Mouse (Mus musculus) heart, postnatal 0 days (tissue): Measurements from ENCODE around the gene Gm12789. TPM values are rescaled to one million over a fixed set of nuclear protein-coding genes. Genes with fewer than 3 reads are reported as not detected.
"Not testable (repeated sequence)": the region's sequence is repeated elsewhere in the genome, so short reads cannot be mapped to it uniquely, and the experiment has no call there.

Source experiments
- ATAC-seq: fragments of 200-750 bp; cut with Nextera tagmentation; 2 replicates; pipeline ENCODE4 v1.8.0; 2017; ENCODE audit warnings: low read depth, moderate number of reproducible peaks, moderate library complexity; ENCODE audit not compliant: insufficient read depth
- DNase-seq: peaks from one replicate; pipeline ENCODE4 v3.0.0-alpha.2; 2016; ENCODE audit warnings: low spot score
- H3K27ac ChIP-seq: fragments of 300-500 bp; sonication (generic); 2 replicates; pipeline ENCODE4 v1.5.1; 2014; ENCODE audit warnings: low read depth, mild to moderate bottlenecking
- H3K27me3 ChIP-seq: fragments of 300-500 bp; sonication (generic); 2 replicates; pipeline ENCODE4 v1.6.1; 2014; ENCODE audit warnings: low read length, mixed read lengths; ENCODE audit not compliant: control insufficient read depth, insufficient read depth
- H3K36me3 ChIP-seq: fragments of 300-500 bp; sonication (generic); replicated peaks from 2 replicates; pipeline ENCODE4 v1.6.1; 2014; ENCODE audit warnings: low read length, mixed read lengths; ENCODE audit not compliant: control insufficient read depth, insufficient read depth
- H3K4me1 ChIP-seq: fragments of 300-500 bp; sonication (generic); 2 replicates; pipeline ENCODE4 v1.6.1; 2014; ENCODE audit warnings: antibody characterized with exemption; ENCODE audit not compliant: control insufficient read depth, insufficient read depth
- H3K4me2 ChIP-seq: fragments of 300-500 bp; sonication (generic); 2 replicates; pipeline ENCODE4 v1.6.1; 2014; ENCODE audit warnings: low read depth, mild to moderate bottlenecking, low read length, moderate library complexity
- H3K4me3 ChIP-seq: fragments of 300-500 bp; sonication (generic); 2 replicates; pipeline ENCODE4 v1.5.1; 2014; ENCODE audit warnings: low read depth, low read length
- H3K9ac ChIP-seq: fragments of 300-500 bp; sonication (generic); replicated peaks from 2 replicates; pipeline ENCODE4 v1.6.1; 2014; ENCODE audit warnings: low read depth, low read length, mixed read lengths
- H3K9me3 ChIP-seq: fragments of 300-500 bp; sonication (generic); replicated peaks from 2 replicates; pipeline ENCODE4 v1.6.1; 2016; ENCODE audit warnings: low read length; ENCODE audit not compliant: control insufficient read depth
- CTCF ChIP-seq: IDR thresholded peaks from 2 replicates; pipeline ENCODE4 v1.5.1; 2016; ENCODE audit warnings: antibody characterized with exemption, control low read depth, low read depth
- EP300 ChIP-seq: IDR thresholded peaks from 2 replicates; pipeline ENCODE4 v1.6.1; 2016; ENCODE audit warnings: antibody characterized with exemption, low read depth
- WGBS: fragments of 180-500 bp; shearing (Covaris S2); extraction: QIAGEN DNeasy Blood & Tissue Kit; methylation state at CpG from one replicate; pipeline ENCODE4 v1.1.7; 2014; 5-methylcytosine and 5-hydroxymethylcytosine counted together
- polyA plus RNA-seq: library from polyadenylated mRNA; unstranded; fragments of >200 nt; fragmentation: Nextera tagmentation; extraction: Ambion mirVana; gene quantifications from 2 replicates; pipeline ENCODE4 v1.2.1, GENCODE M21; 2015
- total RNA-seq: library from RNA; depleted of rRNA; stranded (reverse); fragments of >200 nt; gene quantifications from 2 replicates; pipeline ENCODE4 v1.2.3, GENCODE M21; 2014; ENCODE audit warnings: low replicate concordance; rRNA removed

Gm12789 gene
- not detected in 2 replicates for total RNA-seq
- polyA plus RNA-seq, result not detected in 2 replicates

GRCm38 (mm10) chr4:101986326-101986725, at the start of gene Gm12789:
Gene Gm12789, plus strand, starts transcription at chr4:101986626.
- H3K4me1 ChIP-seq, DNase-seq, H3K9me3 ChIP-seq, H3K9ac ChIP-seq, H3K36me3 ChIP-seq, ATAC-seq, H3K4me3 ChIP-seq, H3K27ac ChIP-seq, H3K4me2 ChIP-seq, H3K27me3 ChIP-seq: not testable (repeated sequence)
- 77% methylated on average over 2 of the region's 2 CpGs for WGBS

- H3K27me3 ChIP-seq, ATAC-seq, H3K4me3 ChIP-seq, DNase-seq, H3K4me1 ChIP-seq, H3K27ac ChIP-seq, H3K4me2 ChIP-seq, H3K9ac ChIP-seq, H3K36me3 ChIP-seq, H3K9me3 ChIP-seq: not testable (repeated sequence)
- 62% methylated on average over 2 of the region's 2 CpGs for WGBS
These were observed 46.3 kb upstream of the Gm12789 start, which contains the start of gene Gm12794 for GRCm38 (mm10) chr4:101940107-101940506. Gene Gm12794, plus strand, starts transcription at chr4:101940407.

- H3K4me2 ChIP-seq, H3K4me3 ChIP-seq, H3K27me3 ChIP-seq, H3K36me3 ChIP-seq, H3K9ac ChIP-seq, H3K27ac ChIP-seq, H3K4me1 ChIP-seq, H3K9me3 ChIP-seq, DNase-seq, ATAC-seq: not testable (repeated sequence)
- WGBS, result 71% methylated on average over 1 of the region's 5 CpGs
These were observed 5.5 kb upstream of the Gm12789 start, which contains the start of gene Gm12790 for GRCm38 (mm10) chr4:101980949-101981348. Gene Gm12790, minus strand, starts transcription at chr4:101981049.

- no peaks in the 10 kb centered on the region for H3K4me1 ChIP-seq
- no peak for TF ChIP-seq CTCF
- TF ChIP-seq EP300, result no peak
- no peak overlapping the region for H3K4me2 ChIP-seq
- DNase-seq (no peak), ATAC-seq (no peak)
- no peak overlapping the region for H3K4me3 ChIP-seq
- H3K36me3 ChIP-seq, result no peaks in the 10 kb centered on the region
- H3K27ac ChIP-seq, result no peak overlapping the region
- H3K9ac ChIP-seq, result no peak overlapping the region
- H3K9me3 ChIP-seq, result no peaks in the 10 kb centered on the region
- H3K27me3 ChIP-seq, result no peaks in the 10 kb centered on the region
- WGBS, result 78% methylated on average over 5 of the region's 5 CpGs
These were observed 748 bp upstream of the Gm12789 start for GRCm38 (mm10) chr4:101985678-101986077.

- Histone ChIP-seq H3K4me1 (no peaks in the 10 kb centered on the region), H3K36me3 (no peaks in the 10 kb centered on the region), H3K27ac (no peak overlapping the region), H3K4me2 (no peak overlapping the region), H3K27me3 (no peaks in the 10 kb centered on the region), H3K4me3 (no peak overlapping the region), H3K9ac (no peak overlapping the region), H3K9me3 (no peaks in the 10 kb centered on the region)
- ATAC-seq, result no peak
- TF ChIP-seq EP300 (no peak), CTCF (no peak)
- 84% methylated on average over 5 of the region's 5 CpGs for WGBS
- DNase-seq, result no peak
These were observed 11.0 kb downstream of the Gm12789 start for GRCm38 (mm10) chr4:101997426-101997825.

GRCm38 (mm10) chr4:101998267-101998922, 12.0 kb downstream of the Gm12789 start:
- Histone ChIP-seq H3K27me3 (no peaks in the 10 kb centered on the region), H3K9ac (no peak overlapping the region), H3K36me3 (no peaks in the 10 kb centered on the region), H3K4me3 (no peak overlapping the region), H3K4me2 (no peak overlapping the region), H3K27ac (no peak overlapping the region), H3K4me1 (no peaks in the 10 kb centered on the region), H3K9me3 (no peaks in the 10 kb centered on the region)
- WGBS, result 34% methylated on average over 15 of the region's 15 CpGs
- DNase-seq (peak; percentile 58), ATAC-seq (no peak)
- TF ChIP-seq CTCF (peak; percentile 81), EP300 (no peak)
